Mouse (Mus musculus): ENCODE results near the gene Apln.
A peak's percentile ranks its signal among the peaks of the same experiment; 100 is the strongest.

Apln gene

GRCm38 (mm10) chrX:48034144-48035113, at the start of gene Apln:
TSS of gene Apln (minus strand) at chrX:48034853.
- DNase-seq (ENCODE audit: low spot score in 2 of 2): peak; percentile 10 to 22

- DNase-seq (ENCODE audit: low spot score in 2 of 2): no peak
These were observed 47.7 kb upstream of the Apln start for GRCm38 (mm10) chrX:48082364-48082763.

GRCm38 (mm10) chrX:48076806-48077425, 42.3 kb upstream of the Apln start:
- DNase-seq (ENCODE audit: low spot score in 2 of 2): peak in 1 of 2 experiments; percentile 9

- no peak for DNase-seq (ENCODE audit: low spot score in 2 of 2)
These were observed 40.0 kb upstream of the Apln start for GRCm38 (mm10) chrX:48074691-48075090.

GRCm38 (mm10) chrX:48072401-48072800, 37.7 kb upstream of the Apln start:
- no peak for DNase-seq (ENCODE audit: low spot score in 2 of 2)

GRCm38 (mm10) chrX:48071961-48072360, 37.3 kb upstream of the Apln start:
- DNase-seq (ENCODE audit: low spot score in 2 of 2): no peak

- no peak for DNase-seq (ENCODE audit: low spot score in 2 of 2)
These were observed 32.2 kb upstream of the Apln start for GRCm38 (mm10) chrX:48066891-48067290.

GRCm38 (mm10) chrX:48064166-48064853, 29.7 kb upstream of the Apln start:
- no peak for DNase-seq (ENCODE audit: low spot score in 2 of 2)

GRCm38 (mm10) chrX:48062481-48062880, 27.8 kb upstream of the Apln start:
- peak in 1 of 2 experiments; percentile 3 for DNase-seq (ENCODE audit: low spot score in 2 of 2)

- peak; percentile 9 to 36 for DNase-seq (ENCODE audit: low spot score in 2 of 2)
These were observed 19.7 kb upstream of the Apln start for GRCm38 (mm10) chrX:48054186-48055015.

GRCm38 (mm10) chrX:48053743-48054142, 19.1 kb upstream of the Apln start:
- DNase-seq (ENCODE audit: low spot score in 2 of 2): no peak

- no peak for DNase-seq (ENCODE audit: low spot score in 2 of 2)
These were observed 11.7 kb upstream of the Apln start for GRCm38 (mm10) chrX:48046315-48046714.

- DNase-seq (ENCODE audit: low spot score in 2 of 2): no peak
These were observed 9.6 kb upstream of the Apln start for GRCm38 (mm10) chrX:48044261-48044660.

- DNase-seq (ENCODE audit: low spot score in 2 of 2): no peak
These were observed 8.1 kb upstream of the Apln start for GRCm38 (mm10) chrX:48042748-48043147.

GRCm38 (mm10) chrX:48040379-48040778, 5.7 kb upstream of the Apln start:
- DNase-seq (ENCODE audit: low spot score in 2 of 2): no peak

GRCm38 (mm10) chrX:48033766-48034143, 898 bp downstream of the Apln start:
- no peak for DNase-seq (ENCODE audit: low spot score in 2 of 2)

- no peak for DNase-seq (ENCODE audit: low spot score in 2 of 2)
These were observed 1.6 kb downstream of the Apln start for GRCm38 (mm10) chrX:48033024-48033423.

GRCm38 (mm10) chrX:48031866-48032265, 2.8 kb downstream of the Apln start:
- DNase-seq (ENCODE audit: low spot score in 2 of 2): no peak

GRCm38 (mm10) chrX:48030593-48030992, 4.1 kb downstream of the Apln start:
- DNase-seq (ENCODE audit: low spot score in 2 of 2): no peak

- no peak for DNase-seq (ENCODE audit: low spot score in 2 of 2)
These were observed 11.8 kb downstream of the Apln start for GRCm38 (mm10) chrX:48022811-48023210.

- peak; percentile 43 to 61 for DNase-seq (ENCODE audit: low spot score in 2 of 2)
These were observed 14.7 kb downstream of the Apln start for GRCm38 (mm10) chrX:48019940-48020339.

Measured in urinary bladder, postnatal 36 days (tissue).